Mouse (Mus musculus) heart, postnatal 0 days (tissue): ENCODE measurements around the gene Hist1h4c.

Source experiments
- CTCF ChIP-seq: IDR thresholded peaks from 2 replicates; pipeline ENCODE4 v1.5.1; 2016; ENCODE audit warnings: antibody characterized with exemption, control low read depth, low read depth
- EP300 ChIP-seq: IDR thresholded peaks from 2 replicates; pipeline ENCODE4 v1.6.1; 2016; ENCODE audit warnings: antibody characterized with exemption, low read depth

DNA sequence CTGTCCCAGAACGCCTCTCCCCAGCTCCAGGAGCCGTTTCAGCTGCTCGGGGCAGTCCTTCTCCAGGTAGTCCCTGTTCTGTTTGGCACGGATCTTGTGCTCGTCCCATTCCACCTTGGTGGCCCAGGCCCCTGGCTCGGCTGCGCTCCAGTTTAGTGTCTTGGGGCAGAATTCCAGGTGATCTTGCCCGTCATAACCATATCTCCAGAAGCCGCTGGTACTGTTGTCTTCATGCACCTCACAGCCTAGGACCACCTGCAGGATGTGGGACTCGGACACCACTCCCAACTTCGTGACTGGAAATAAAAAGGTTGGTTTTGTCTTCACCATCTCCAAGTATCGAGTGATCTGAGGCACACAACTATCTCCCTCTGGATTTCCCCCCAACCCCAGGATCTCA, 8.5 kb upstream of the Hist1h4c start:
- TF ChIP-seq EP300, result no peak
- no peak for TF ChIP-seq CTCF
